Comparison of ENCODE assay signal across 23 mouse cellular contexts in the genomic region with DNA sequence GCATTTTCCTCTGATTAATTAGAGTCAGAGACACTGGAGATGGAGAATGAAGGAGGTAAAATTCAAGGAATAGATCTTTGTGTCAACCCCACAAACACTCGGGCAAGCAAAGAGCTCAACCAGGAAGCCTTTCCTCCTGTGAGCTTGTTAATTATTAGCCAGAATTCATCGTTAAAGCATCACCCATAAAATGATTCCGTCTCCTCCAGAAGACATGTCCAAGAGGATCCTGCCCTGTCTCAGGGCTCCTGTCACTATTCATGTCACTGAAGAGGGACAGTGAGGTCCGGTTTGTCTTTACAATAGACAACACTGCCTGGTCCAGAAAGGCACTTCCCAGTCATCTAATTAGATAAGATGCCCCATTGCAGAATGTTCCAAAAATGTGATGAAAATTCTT. TPM values are rescaled to one million over a fixed set of nuclear protein-coding genes. Genes with fewer than 3 reads are reported as not detected.
A peak's percentile ranks its signal among the peaks of the same experiment; 100 is the strongest.
DNase-seq lines count a peak whose midpoint lies in the region; ATAC-seq and TF ChIP-seq lines count a peak whose summit lies in the region.
"Had no signal": no experiment of that assay in that cellular context is flagged by ENCODE, and none has a peak within 500 bp of the region (broad histone marks: within the 10 kb centered on the region; RNA-seq: fewer than 3 reads in every experiment).

No protein-coding gene starts in this region.

- no peak overlapping the region for H3K9ac ChIP-seq in intestine, embryonic 15.5 days
- H3K9ac ChIP-seq in intestine, postnatal 0 days (ENCODE audit: low read depth, low read length), result no peak overlapping the region
- H3K9ac ChIP-seq: embryonic facial prominence, embryonic 12.5 days; forebrain, embryonic 13.5 days; forebrain, embryonic 15.5 days had no signal

- H3K27ac ChIP-seq in intestine, embryonic 15.5 days, result no peak overlapping the region
- H3K27ac ChIP-seq in intestine, postnatal 0 days (ENCODE audit: low read depth, low read length), result no peak overlapping the region
- H3K27ac ChIP-seq: embryonic facial prominence, embryonic 10.5 days; embryonic facial prominence, embryonic 12.5 days; forebrain, embryonic 13.5 days; forebrain, embryonic 15.5 days had no signal

- no peak overlapping the region for H3K4me3 ChIP-seq in intestine, embryonic 15.5 days (replicated peaks)
- no peak overlapping the region for H3K4me3 ChIP-seq in intestine, postnatal 0 days (ENCODE audit: low read depth, low read length)
- H3K4me3 ChIP-seq: embryonic facial prominence, embryonic 10.5 days; embryonic facial prominence, embryonic 12.5 days; forebrain, embryonic 13.5 days; forebrain, embryonic 15.5 days had no signal

- H3K27me3 ChIP-seq in intestine, embryonic 15.5 days (replicated peaks), result no peaks in the 10 kb centered on the region
- H3K27me3 ChIP-seq in intestine, postnatal 0 days (replicated peaks; ENCODE audit: control insufficient read depth, insufficient read depth, low read length), result no peaks in the 10 kb centered on the region
- H3K27me3 ChIP-seq: CH12.LX; embryonic facial prominence, embryonic 12.5 days; forebrain, embryonic 13.5 days; forebrain, embryonic 15.5 days had no signal

- WGBS in intestine, embryonic 15.5 days, result 57% methylated on average over 4 of the region's 4 CpGs
- WGBS in intestine, postnatal 0 days, result 40% methylated on average over 4 of the region's 4 CpGs

- peak; percentile 52 for DNase-seq in heart, adult 11 months
- no peak for DNase-seq in heart, adult 18-20 months
- DNase-seq in kidney, adult 9 months, result peak; percentile 26
- DNase-seq in kidney, postnatal 10 days, result no peak
- DNase-seq: adrenal gland, adult 8-10 months; adrenal gland, postnatal 14 days; adrenal gland, postnatal 36 days; B cell, adult 2 months; cerebellum, adult 11-12 months; cerebellum, adult 2 months; cerebellum, postnatal 10 days; cerebellum, postnatal 25 days had no signal

- no peak overlapping the region for H3K4me2 ChIP-seq in intestine, embryonic 15.5 days (replicated peaks)
- no peak overlapping the region for H3K4me2 ChIP-seq in intestine, postnatal 0 days (replicated peaks; ENCODE audit: low read depth)
- H3K4me2 ChIP-seq: embryonic facial prominence, embryonic 12.5 days; forebrain, embryonic 13.5 days; forebrain, embryonic 15.5 days had no signal

- TF ChIP-seq CTCF in intestine, postnatal 0 days (IDR thresholded peaks at IDR 0.05; ENCODE audit: low read depth), result no peak

- no peaks in the 10 kb centered on the region for H3K36me3 ChIP-seq in intestine, embryonic 15.5 days
- H3K36me3 ChIP-seq in intestine, postnatal 0 days (ENCODE audit: control insufficient read depth, insufficient read depth), result no peaks in the 10 kb centered on the region
- H3K36me3 ChIP-seq: embryonic facial prominence, embryonic 10.5 days; embryonic facial prominence, embryonic 12.5 days; forebrain, embryonic 15.5 days; G1E had no signal

- H3K9me3 ChIP-seq in intestine, embryonic 15.5 days, result no peaks in the 10 kb centered on the region
- H3K9me3 ChIP-seq in intestine, postnatal 0 days (ENCODE audit: control insufficient read depth), result no peaks in the 10 kb centered on the region
- H3K9me3 ChIP-seq: embryonic facial prominence, embryonic 10.5 days; embryonic facial prominence, embryonic 12.5 days; forebrain, embryonic 13.5 days; forebrain, embryonic 15.5 days had no signal

- ATAC-seq in intestine, embryonic 15.5 days, result peak; percentile 61; the same call in 1 of the 2 replicates
- ATAC-seq in intestine, postnatal 0 days, result no peak
- ATAC-seq: activated CD4-positive, CD25-positive, alpha-beta regulatory T cell, adult 4 months; CD4-positive, CD25-positive, alpha-beta regulatory T cell, adult 4 months; forebrain, embryonic 13.5 days; forebrain, embryonic 15.5 days; Patski had no signal

- H3K4me1 ChIP-seq in intestine, embryonic 15.5 days (replicated peaks), result no peaks in the 10 kb centered on the region
- no peaks in the 10 kb centered on the region for H3K4me1 ChIP-seq in intestine, postnatal 0 days (replicated peaks; ENCODE audit: control insufficient read depth, insufficient read depth, low read length)
- H3K4me1 ChIP-seq: embryonic facial prominence, embryonic 12.5 days; forebrain, embryonic 13.5 days; forebrain, embryonic 15.5 days had no signal

RNA-seq across cellular contexts. Expression of gene Rgs7, which starts 7.2 kb away (rescaled TPM):
- total RNA-seq in heart, adult 18-20 months (2021), result 1 to 10 TPM; 1.2 to 3.8 TPM
- 1.6 and 1.8 TPM in 2 replicates for polyA plus RNA-seq in intestine, embryonic 15.5 days (2015; fragmentation: Nextera tagmentation; extraction: Ambion mirVana)
- polyA plus RNA-seq in intestine, postnatal 0 days (2015; fragmentation: Nextera tagmentation; extraction: Ambion mirVana), result 0.55 and 0.63 TPM in 2 replicates
- polyA plus RNA-seq: activated CD4-positive, CD25-positive, alpha-beta regulatory T cell, adult 4 months; CD4-positive, CD25-positive, alpha-beta regulatory T cell, adult 4 months; G1E had no signal

Comparison
In these comparisons a context has a peak if more than half of its experiments do, and no peak if none do; other contexts are left out.
1. DNase-seq: peak in heart, adult 11 months (single experiment) and kidney, adult 9 months (single experiment); none in heart, adult 18-20 months (0 of 2) and kidney, postnatal 10 days (single experiment).